Mouse (Mus musculus) intestine, embryonic 16.5 days (tissue): ENCODE measurements at regions not wholly inside any gene's neighbourhood (a gene's known extent, or its start where the extent isn't known, plus 50 kb on each side); places are given as distances from the start of the nearest gene placed in this dataset. TPM values are rescaled to one million over a fixed set of nuclear protein-coding genes. Genes with fewer than 3 reads are reported as not detected.

ENCODE experiments used
- ATAC-seq: fragments of 200-750 bp; cut with Nextera tagmentation; 2 replicates; pipeline ENCODE4 v1.8.0; 2017; ENCODE audit warnings: moderate TSS enrichment, moderate library complexity
- H3K27ac ChIP-seq: fragments of 300-500 bp; sonication (generic); 2 replicates; pipeline ENCODE4 v1.5.1; 2014; ENCODE audit warnings: mild to moderate bottlenecking, low read length
- H3K27me3 ChIP-seq: fragments of 300-500 bp; sonication (generic); replicated peaks from 2 replicates; pipeline ENCODE4 v1.6.1; 2014; ENCODE audit warnings: low read length, control low read depth, mixed read lengths; ENCODE audit not compliant: control insufficient read depth, insufficient read depth
- H3K36me3 ChIP-seq: fragments of 300-500 bp; sonication (generic); 2 replicates; pipeline ENCODE4 v1.6.1; 2014; ENCODE audit warnings: low read length, control low read depth; ENCODE audit not compliant: control insufficient read depth, insufficient read depth
- H3K4me1 ChIP-seq: fragments of 300-500 bp; sonication (generic); 2 replicates; pipeline ENCODE4 v1.6.1; 2014; ENCODE audit warnings: low read length, control low read depth, mixed read lengths; ENCODE audit not compliant: control insufficient read depth, insufficient read depth
- H3K4me2 ChIP-seq: fragments of 300-500 bp; sonication (generic); 2 replicates; pipeline ENCODE4 v1.6.1; 2014; ENCODE audit warnings: low read depth, low read length, control low read depth
- H3K4me3 ChIP-seq: fragments of 300-500 bp; sonication (generic); 2 replicates; pipeline ENCODE4 v1.5.1; 2014; ENCODE audit warnings: mild to moderate bottlenecking, low read length
- H3K9ac ChIP-seq: fragments of 300-500 bp; sonication (generic); 2 replicates; pipeline ENCODE4 v1.6.1; 2014; ENCODE audit warnings: low read depth, low read length
- H3K9me3 ChIP-seq: fragments of 300-500 bp; sonication (generic); 2 replicates; pipeline ENCODE4 v1.6.1; 2016; ENCODE audit warnings: low read length, control low read depth; ENCODE audit not compliant: control insufficient read depth
- WGBS: fragments of 180-500 bp; shearing (Covaris S2); extraction: QIAGEN DNeasy Blood & Tissue Kit; methylation state at CpG from one replicate; pipeline ENCODE4 v1.1.7; 2014; 5-methylcytosine and 5-hydroxymethylcytosine counted together
- microRNA counts: library from miRNA; unstranded; fragments of <30 nt; microRNA quantifications from one replicate; lab custom pipeline; 2016
- microRNA-seq: library from miRNA; unstranded; fragments of <30 nt; microRNA quantifications from one replicate; pipeline ENCODE4, GENCODE M21; 2016

- Histone ChIP-seq H3K9me3 (no peaks in the 10 kb centered on the region), H3K27me3 (no peaks in the 10 kb centered on the region), H3K4me2 (0 out of 2 replicates have a peak overlapping the region, but pooled peaks have one; percentile 23), H3K27ac (peak overlapping the region; percentile 62), H3K4me3 (no peak overlapping the region), H3K9ac (no peak overlapping the region), H3K4me1 (peaks cover 15% of the 10 kb centered on the region; the same call in 1 of the 2 replicates), H3K36me3 (no peaks in the 10 kb centered on the region)
- peak; percentile 80 for ATAC-seq
- 36% methylated on average over 7 of the region's 7 CpGs for WGBS
Observed at GRCm38 (mm10) chrX:103556681-103557490, 73.5 kb upstream of the Zcchc13 start.

GRCm38 (mm10) chrX:103557496-103557895 lies 72.9 kb upstream of the Zcchc13 start:
- Histone ChIP-seq H3K36me3 (no peaks in the 10 kb centered on the region), H3K27me3 (no peaks in the 10 kb centered on the region), H3K4me3 (no peak overlapping the region), H3K4me1 (peaks cover 15% of the 10 kb centered on the region; the same call in 1 of the 2 replicates), H3K9me3 (no peaks in the 10 kb centered on the region), H3K9ac (no peak overlapping the region), H3K4me2 (no peak overlapping the region), H3K27ac (peak overlapping the region; percentile 62)
- WGBS, result 87% methylated on average over 4 of the region's 4 CpGs
- no peak for ATAC-seq

- H3K9ac ChIP-seq, result no peak overlapping the region
- no peaks in the 10 kb centered on the region for H3K27me3 ChIP-seq
- H3K4me1 ChIP-seq, result peaks cover 6% of the 10 kb centered on the region; the same call in 1 of the 2 replicates
- WGBS, result 52% methylated on average over 8 of the region's 8 CpGs
- ATAC-seq, result peak; percentile 91
- peak overlapping the region; percentile 41 for H3K27ac ChIP-seq
- no peak overlapping the region for H3K4me2 ChIP-seq
- no peaks in the 10 kb centered on the region for H3K36me3 ChIP-seq
- no peaks in the 10 kb centered on the region for H3K9me3 ChIP-seq
- H3K4me3 ChIP-seq, result no peak overlapping the region
Observed at GRCm38 (mm10) chrX:103563531-103564246, 66.7 kb upstream of the Zcchc13 start.

- no peak overlapping the region for H3K9ac ChIP-seq
- H3K36me3 ChIP-seq, result no peaks in the 10 kb centered on the region
- no peaks in the 10 kb centered on the region for H3K4me1 ChIP-seq
- no peaks in the 10 kb centered on the region for H3K9me3 ChIP-seq
- no peak for ATAC-seq
- WGBS, result 84% methylated on average over 4 of the region's 4 CpGs
- no peak overlapping the region for H3K4me3 ChIP-seq
- no peak overlapping the region for H3K4me2 ChIP-seq
- no peak overlapping the region for H3K27ac ChIP-seq
- H3K27me3 ChIP-seq, result no peaks in the 10 kb centered on the region
Observed at GRCm38 (mm10) chrX:103573344-103573743, 57.0 kb upstream of the Zcchc13 start.

GRCm38 (mm10) chrX:103579484-103579883 lies 50.9 kb upstream of the Zcchc13 start:
- Histone ChIP-seq H3K27me3 (no peaks in the 10 kb centered on the region), H3K9me3 (no peaks in the 10 kb centered on the region), H3K4me1 (no peaks in the 10 kb centered on the region), H3K36me3 (no peaks in the 10 kb centered on the region), H3K9ac (no peak overlapping the region), H3K4me3 (no peak overlapping the region), H3K4me2 (no peak overlapping the region), H3K27ac (no peak overlapping the region; the same call in 1 of the 2 replicates)
- WGBS, result 87% methylated on average over 5 of the region's 5 CpGs
- ATAC-seq, result no peak

MicroRNAs encoded in the stretch of these regions (microRNA counts, 519-probe panel; counts per million panel counts)
- microRNA mmu-miR-374 (lab: Ali Mortazavi, UCI) (3,165 counts per million, percentile 81 among the panel's probes with 10 or more counts), microRNA mmu-miR-421 (lab: Ali Mortazavi, UCI) (2,576 counts per million, percentile 63 among the panel's probes with 10 or more counts)

Small RNAs in the stretch of these regions (microRNA-seq; reads per million reads assigned to microRNA genes)
- gene Mir374b (not detected), gene Mir374c (not detected), gene Mir421 (535 reads per million, percentile 68 among the genes with 10 or more reads in this experiment)
